Mouse (Mus musculus) E14TG2a.4 (cell line): ENCODE results near the gene Dmd.

Experiments
- H3K27me3 ChIP-seq: 2 replicates; pipeline ENCODE4 v1.6.1; 2014; ENCODE audit warnings: low read length, control low read depth; ENCODE audit not compliant: insufficient read depth
- H3K36me3 ChIP-seq: 2 replicates; pipeline ENCODE4 v1.6.1; 2014; ENCODE audit warnings: low read length, control low read depth; ENCODE audit not compliant: insufficient read depth
- H3K4me1 ChIP-seq: replicated peaks from 2 replicates; pipeline ENCODE4 v1.6.1; 2014; ENCODE audit warnings: low read depth, low read length, control low read depth
- H3K4me3 ChIP-seq: replicated peaks from 2 replicates; pipeline ENCODE4 v1.5.1; 2014; ENCODE audit warnings: mild to moderate bottlenecking, low read length
- H3K9me3 ChIP-seq: 2 replicates; pipeline ENCODE4 v1.6.1; 2014; ENCODE audit warnings: low read length, control low read depth
- CTCF ChIP-seq: conservative IDR thresholded peaks from 2 replicates; pipeline ENCODE4 v1.5.1; 2014; ENCODE audit warnings: low read length
- NANOG ChIP-seq: IDR thresholded peaks from 2 replicates; pipeline ENCODE4 v1.6.1; 2014; ENCODE audit warnings: borderline replicate concordance, low read length, mixed read lengths
- POU5F1 ChIP-seq: IDR thresholded peaks from 2 replicates; pipeline ENCODE4 v1.6.1; 2014; ENCODE audit warnings: low read length, borderline replicate concordance

Dmd gene

GRCm38 (mm10) chrX:84873090-84873489 lies 1924.4 kb downstream of the Dmd start:
- Histone ChIP-seq H3K27me3 (no peaks in the 10 kb centered on the region), H3K4me3 (no peak overlapping the region), H3K36me3 (no peaks in the 10 kb centered on the region), H3K9me3 (no peaks in the 10 kb centered on the region), H3K4me1 (no peaks in the 10 kb centered on the region)
- TF ChIP-seq CTCF (no peak), POU5F1 (no peak), NANOG (no peak)

- Histone ChIP-seq H3K27me3 (no peaks in the 10 kb centered on the region), H3K4me3 (no peak overlapping the region), H3K9me3 (no peaks in the 10 kb centered on the region), H3K36me3 (no peaks in the 10 kb centered on the region), H3K4me1 (no peaks in the 10 kb centered on the region)
- TF ChIP-seq CTCF (no peak), POU5F1 (no peak), NANOG (no peak)
These were observed 1929.5 kb downstream of the Dmd start for GRCm38 (mm10) chrX:84878125-84878524.

- Histone ChIP-seq H3K9me3 (no peaks in the 10 kb centered on the region), H3K4me3 (no peak overlapping the region), H3K36me3 (no peaks in the 10 kb centered on the region), H3K27me3 (no peaks in the 10 kb centered on the region), H3K4me1 (no peaks in the 10 kb centered on the region)
- TF ChIP-seq POU5F1: no peak
- TF ChIP-seq NANOG: no peak
- TF ChIP-seq CTCF: no peak
These were observed 1984.2 kb downstream of the Dmd start for GRCm38 (mm10) chrX:84932715-84933473.

GRCm38 (mm10) chrX:84960557-84960956 lies 2011.9 kb downstream of the Dmd start:
- Histone ChIP-seq H3K4me3 (no peak overlapping the region), H3K4me1 (no peaks in the 10 kb centered on the region), H3K27me3 (no peaks in the 10 kb centered on the region), H3K9me3 (no peaks in the 10 kb centered on the region), H3K36me3 (no peaks in the 10 kb centered on the region)
- TF ChIP-seq CTCF (no peak), POU5F1 (no peak), NANOG (no peak)

- no peak overlapping the region for H3K4me3 ChIP-seq
- no peaks in the 10 kb centered on the region for H3K36me3 ChIP-seq
- TF ChIP-seq CTCF (no peak), POU5F1 (no peak)
- H3K4me1 ChIP-seq: no peaks in the 10 kb centered on the region
- H3K9me3 ChIP-seq: no peaks in the 10 kb centered on the region
- no peaks in the 10 kb centered on the region for H3K27me3 ChIP-seq
These were observed 2012.3 kb downstream of the Dmd start for GRCm38 (mm10) chrX:84960972-84961371.

GRCm38 (mm10) chrX:85008304-85008703 lies 2059.6 kb downstream of the Dmd start:
- Histone ChIP-seq H3K4me3 (no peak overlapping the region), H3K9me3 (no peaks in the 10 kb centered on the region), H3K27me3 (no peaks in the 10 kb centered on the region), H3K36me3 (no peaks in the 10 kb centered on the region), H3K4me1 (no peaks in the 10 kb centered on the region)
- TF ChIP-seq POU5F1 (no peak), CTCF (no peak), NANOG (no peak)

GRCm38 (mm10) chrX:85041466-85042058 lies 2092.9 kb downstream of the Dmd start:
- Histone ChIP-seq H3K27me3 (no peaks in the 10 kb centered on the region), H3K36me3 (no peaks in the 10 kb centered on the region), H3K9me3 (no peaks in the 10 kb centered on the region), H3K4me3 (no peak overlapping the region), H3K4me1 (no peaks in the 10 kb centered on the region)
- TF ChIP-seq POU5F1: no peak
- no peak for TF ChIP-seq NANOG
- no peak for TF ChIP-seq CTCF

GRCm38 (mm10) chrX:85046631-85047030 lies 2098.0 kb downstream of the Dmd start:
- no peaks in the 10 kb centered on the region for H3K36me3 ChIP-seq
- no peaks in the 10 kb centered on the region for H3K27me3 ChIP-seq
- TF ChIP-seq CTCF (no peak), POU5F1 (no peak), NANOG (no peak)
- no peaks in the 10 kb centered on the region for H3K9me3 ChIP-seq
- H3K4me3 ChIP-seq: no peak overlapping the region
- peaks cover 21% of the 10 kb centered on the region for H3K4me1 ChIP-seq
